Mouse (Mus musculus) limb, embryonic 12.5 days (tissue): Measurements from ENCODE around the gene Smoc1. TPM values are rescaled to one million over a fixed set of nuclear protein-coding genes. Genes with fewer than 3 reads are reported as not detected.

ENCODE experiments used
- ATAC-seq: fragments of 200-750 bp; cut with Nextera tagmentation; 2 replicates; pipeline ENCODE4 v1.8.0; 2017; ENCODE audit warnings: low read depth, moderate TSS enrichment; ENCODE audit not compliant: insufficient number of reproducible peaks, insufficient read depth, low FRiP score, low TSS enrichment
- H3K27ac ChIP-seq: fragments of 300-500 bp; sonication (generic); 2 replicates; pipeline ENCODE4 v1.5.1; 2016; ENCODE audit warnings: mild to moderate bottlenecking, moderate library complexity
- H3K27me3 ChIP-seq: fragments of 300-500 bp; sonication (generic); 2 replicates; pipeline ENCODE4 v1.6.1; 2016; ENCODE audit warnings: mild to moderate bottlenecking, moderate library complexity
- H3K36me3 ChIP-seq: fragments of 300-500 bp; sonication (generic); 2 replicates; pipeline ENCODE4 v1.6.1; 2016; ENCODE audit warnings: mild to moderate bottlenecking, moderate library complexity
- H3K4me1 ChIP-seq: fragments of 300-500 bp; sonication (generic); replicated peaks from 2 replicates; pipeline ENCODE4 v1.6.1; 2016
- H3K4me2 ChIP-seq: fragments of 300-500 bp; sonication (generic); 2 replicates; pipeline ENCODE4 v1.6.1; 2016; ENCODE audit warnings: mild to moderate bottlenecking, moderate library complexity
- H3K4me3 ChIP-seq: fragments of 300-500 bp; sonication (generic); replicated peaks from 2 replicates; pipeline ENCODE4 v1.5.1; 2016; ENCODE audit warnings: mild to moderate bottlenecking
- H3K9ac ChIP-seq: fragments of 300-500 bp; sonication (generic); replicated peaks from 2 replicates; pipeline ENCODE4 v1.6.1; 2016; ENCODE audit warnings: mild to moderate bottlenecking, moderate library complexity
- H3K9me3 ChIP-seq: fragments of 300-500 bp; sonication (generic); 2 replicates; pipeline ENCODE4 v1.6.1; 2016; ENCODE audit warnings: mild to moderate bottlenecking, moderate library complexity
- WGBS: fragments of 180-500 bp; shearing (Covaris S2); methylation state at CpG from one replicate; pipeline ENCODE4 v1.1.7; 2016; 5-methylcytosine and 5-hydroxymethylcytosine counted together
- polyA plus RNA-seq: library from polyadenylated mRNA; unstranded; fragments of >200 nt; fragmentation: Nextera tagmentation; extraction: Ambion mirVana; gene quantifications from 2 replicates; pipeline ENCODE4 v1.2.1, GENCODE M21; 2016

Gene Smoc1
- polyA plus RNA-seq, 1 experiment from 2014 or later = 13.1 TPM

- H3K27ac ChIP-seq = no peak overlapping the region
- H3K4me3 ChIP-seq = no peak overlapping the region
- H3K4me1 ChIP-seq = peaks cover 13% of the 10 kb centered on the region
- 91% methylated on average over 12 of the region's 12 CpGs for WGBS
- no peak overlapping the region for H3K9ac ChIP-seq
- ATAC-seq = no peak
- H3K27me3 ChIP-seq = no peaks in the 10 kb centered on the region
- no peaks in the 10 kb centered on the region for H3K9me3 ChIP-seq
- no peak overlapping the region for H3K4me2 ChIP-seq
- H3K36me3 ChIP-seq = no peaks in the 10 kb centered on the region
These were observed 79.4 kb downstream of the Smoc1 start for GRCm38 (mm10) chr12:81105721-81106633.

GRCm38 (mm10) chr12:81107278-81108100 is 80.9 kb downstream of the Smoc1 start:
- Histone ChIP-seq H3K27me3 (no peaks in the 10 kb centered on the region), H3K4me1 (peaks cover 8% of the 10 kb centered on the region), H3K9me3 (no peaks in the 10 kb centered on the region), H3K9ac (no peak overlapping the region), H3K4me2 (no peak overlapping the region), H3K27ac (no peak overlapping the region), H3K36me3 (no peaks in the 10 kb centered on the region), H3K4me3 (no peak overlapping the region)
- no peak for ATAC-seq
- WGBS = 89% methylated on average over 14 of the region's 14 CpGs

GRCm38 (mm10) chr12:81108600-81109011 is 82.0 kb downstream of the Smoc1 start:
- WGBS = 19% methylated on average over 7 of the region's 7 CpGs
- Histone ChIP-seq H3K27me3 (no peaks in the 10 kb centered on the region), H3K27ac (no peak overlapping the region), H3K4me1 (peaks cover 8% of the 10 kb centered on the region), H3K9ac (no peak overlapping the region), H3K9me3 (no peaks in the 10 kb centered on the region), H3K36me3 (no peaks in the 10 kb centered on the region), H3K4me2 (no peak overlapping the region), H3K4me3 (no peak overlapping the region)
- ATAC-seq = no peak

GRCm38 (mm10) chr12:81110006-81110405 is 83.4 kb downstream of the Smoc1 start:
- no peak overlapping the region for H3K9ac ChIP-seq
- H3K4me2 ChIP-seq = no peak overlapping the region
- H3K9me3 ChIP-seq = no peaks in the 10 kb centered on the region
- H3K4me3 ChIP-seq = no peak overlapping the region
- peaks cover 8% of the 10 kb centered on the region for H3K4me1 ChIP-seq
- H3K27me3 ChIP-seq = no peaks in the 10 kb centered on the region
- 93% methylated on average over 3 of the region's 3 CpGs for WGBS
- no peaks in the 10 kb centered on the region for H3K36me3 ChIP-seq
- no peak for ATAC-seq
- no peak overlapping the region for H3K27ac ChIP-seq

- Histone ChIP-seq H3K36me3 (no peaks in the 10 kb centered on the region), H3K27ac (no peak overlapping the region), H3K9ac (no peak overlapping the region), H3K4me3 (no peak overlapping the region), H3K27me3 (no peaks in the 10 kb centered on the region), H3K9me3 (no peaks in the 10 kb centered on the region), H3K4me2 (no peak overlapping the region), H3K4me1 (peaks cover 8% of the 10 kb centered on the region)
- ATAC-seq = no peak
- 90% methylated on average over 4 of the region's 4 CpGs for WGBS
These were observed 85.7 kb downstream of the Smoc1 start for GRCm38 (mm10) chr12:81112321-81112720.

GRCm38 (mm10) chr12:81120301-81120700 is 93.7 kb downstream of the Smoc1 start:
- H3K9me3 ChIP-seq = no peaks in the 10 kb centered on the region
- no peak for ATAC-seq
- H3K4me3 ChIP-seq = no peak overlapping the region
- no peak overlapping the region for H3K27ac ChIP-seq
- H3K36me3 ChIP-seq = no peaks in the 10 kb centered on the region
- no peak overlapping the region for H3K4me2 ChIP-seq
- H3K9ac ChIP-seq = no peak overlapping the region
- H3K27me3 ChIP-seq = no peaks in the 10 kb centered on the region
- H3K4me1 ChIP-seq = no peaks in the 10 kb centered on the region

- no peak for ATAC-seq
- no peaks in the 10 kb centered on the region for H3K36me3 ChIP-seq
- no peak overlapping the region for H3K4me2 ChIP-seq
These were observed 97.2 kb downstream of the Smoc1 start for GRCm38 (mm10) chr12:81123793-81124192.

GRCm38 (mm10) chr12:81126842-81127241 is 100.2 kb downstream of the Smoc1 start:
- Histone ChIP-seq H3K36me3 (no peaks in the 10 kb centered on the region), H3K27me3 (no peaks in the 10 kb centered on the region), H3K9me3 (no peaks in the 10 kb centered on the region), H3K4me3 (no peak overlapping the region), H3K27ac (no peak overlapping the region), H3K9ac (no peak overlapping the region), H3K4me1 (no peaks in the 10 kb centered on the region), H3K4me2 (no peak overlapping the region)
- 83% methylated on average over 3 of the region's 3 CpGs for WGBS
- ATAC-seq = no peak

More at GRCm38 (mm10) chr12:81123793-81124192, 97.2 kb downstream of the Smoc1 start:
- Histone ChIP-seq H3K9ac (no peak overlapping the region), H3K27ac (no peak overlapping the region), H3K27me3 (no peaks in the 10 kb centered on the region), H3K9me3 (no peaks in the 10 kb centered on the region), H3K4me1 (no peaks in the 10 kb centered on the region), H3K4me3 (no peak overlapping the region)

- Histone ChIP-seq H3K9me3 (no peaks in the 10 kb centered on the region), H3K4me3 (no peak overlapping the region), H3K9ac (no peak overlapping the region), H3K4me1 (peaks cover 9% of the 10 kb centered on the region), H3K36me3 (no peaks in the 10 kb centered on the region), H3K27ac (no peak overlapping the region), H3K27me3 (no peaks in the 10 kb centered on the region), H3K4me2 (no peak overlapping the region)
- 93% methylated on average over 5 of the region's 5 CpGs for WGBS
- no peak for ATAC-seq
These were observed 102.1 kb downstream of the Smoc1 start for GRCm38 (mm10) chr12:81128693-81129092.

GRCm38 (mm10) chr12:81130692-81131091 is 104.1 kb downstream of the Smoc1 start:
- Histone ChIP-seq H3K4me2 (no peak overlapping the region), H3K36me3 (no peaks in the 10 kb centered on the region), H3K4me1 (peaks cover 11% of the 10 kb centered on the region), H3K27ac (no peak overlapping the region), H3K27me3 (no peaks in the 10 kb centered on the region), H3K9me3 (no peaks in the 10 kb centered on the region), H3K4me3 (no peak overlapping the region), H3K9ac (no peak overlapping the region)
- ATAC-seq = no peak
- WGBS = 57% methylated on average over 3 of the region's 3 CpGs

- Histone ChIP-seq H3K4me2 (no peak overlapping the region), H3K27ac (no peak overlapping the region), H3K9ac (no peak overlapping the region), H3K4me1 (peaks cover 11% of the 10 kb centered on the region), H3K27me3 (no peaks in the 10 kb centered on the region), H3K9me3 (no peaks in the 10 kb centered on the region), H3K36me3 (no peaks in the 10 kb centered on the region), H3K4me3 (no peak overlapping the region)
- no peak for ATAC-seq
- 80% methylated on average over 4 of the region's 4 CpGs for WGBS
These were observed 104.5 kb downstream of the Smoc1 start for GRCm38 (mm10) chr12:81131114-81131513.
